In the genomic region with DNA sequence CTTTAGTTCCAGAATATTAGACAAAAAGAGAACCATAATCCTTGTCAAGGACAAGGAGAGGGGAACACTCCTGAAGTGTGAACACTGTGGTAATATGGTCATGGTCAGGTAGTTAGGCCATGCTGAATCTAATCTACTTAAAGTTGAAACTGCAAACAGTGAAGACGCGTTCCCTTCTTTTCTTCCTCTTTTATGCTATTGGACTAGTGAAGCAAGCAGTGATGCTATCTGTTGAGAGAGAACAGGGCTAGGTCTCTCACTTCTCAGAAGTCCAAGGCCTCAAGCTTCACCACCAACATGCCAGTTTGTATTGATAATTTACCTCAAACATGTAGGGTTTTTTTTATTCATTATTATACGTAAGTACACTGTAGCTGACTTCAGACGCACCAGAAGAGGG, we compare ENCODE assay signal across 25 mouse cellular contexts.
"Had no signal": no experiment of that assay in that cellular context is flagged by ENCODE, and none has a peak within 500 bp of the region (broad histone marks: within the 10 kb centered on the region; RNA-seq: fewer than 3 reads in every experiment).

No protein-coding gene starts in this region.

- DNase-seq: gastrocnemius, adult 2 months; gastrocnemius, postnatal 10 days; gastrocnemius, postnatal 25 days; heart, adult 2 months; heart, postnatal 14 days; heart, postnatal 4 days; kidney, adult 18-20 months; kidney, adult 8-10 months; kidney, postnatal 10 days; kidney, postnatal 25 days; kidney, postnatal 4 days; left cerebral cortex, postnatal 4 days had no signal

- H3K4me2 ChIP-seq: heart, embryonic 11.5 days; heart, embryonic 13.5 days; heart, embryonic 15.5 days; hindbrain, embryonic 12.5 days; hindbrain, embryonic 14.5 days; intestine, embryonic 15.5 days; limb, embryonic 13.5 days; limb, embryonic 15.5 days had no signal

- H3K9me3 ChIP-seq: heart, embryonic 13.5 days; heart, embryonic 15.5 days; hindbrain, embryonic 10.5 days; hindbrain, embryonic 12.5 days; intestine, embryonic 15.5 days; limb, embryonic 13.5 days; limb, embryonic 15.5 days had no signal

- H3K27ac ChIP-seq: gastrocnemius, adult 2 months; heart, adult 2 months; heart, embryonic 13.5 days; heart, embryonic 15.5 days; hindbrain, embryonic 10.5 days; hindbrain, embryonic 12.5 days; hindbrain, embryonic 14.5 days; intestine, embryonic 15.5 days; layer of hippocampus, adult 2 months; limb, embryonic 13.5 days; limb, embryonic 15.5 days had no signal

- H3K9ac ChIP-seq: heart, embryonic 13.5 days; heart, embryonic 15.5 days; hindbrain, embryonic 12.5 days; hindbrain, embryonic 14.5 days; intestine, embryonic 15.5 days; limb, embryonic 13.5 days; limb, embryonic 15.5 days had no signal

- H3K36me3 ChIP-seq: heart, embryonic 13.5 days; heart, embryonic 15.5 days; hindbrain, embryonic 10.5 days; hindbrain, embryonic 12.5 days; intestine, embryonic 15.5 days; limb, embryonic 13.5 days; limb, embryonic 15.5 days had no signal

- ATAC-seq: hindbrain, embryonic 16.5 days; inflammation-experienced regulatory T-cells, adult 6 months; intestine, embryonic 15.5 days; intestine, postnatal 0 days had no signal

- H3K4me1 ChIP-seq: hindbrain, embryonic 10.5 days; hindbrain, embryonic 12.5 days; intestine, embryonic 15.5 days; limb, embryonic 13.5 days; limb, embryonic 15.5 days had no signal

- H3K4me3 ChIP-seq: gastrocnemius, adult 2 months; heart, adult 2 months; heart, embryonic 13.5 days; heart, embryonic 15.5 days; hindbrain, embryonic 10.5 days; hindbrain, embryonic 12.5 days; intestine, embryonic 15.5 days; layer of hippocampus, adult 2 months; limb, embryonic 13.5 days; limb, embryonic 15.5 days had no signal

- H3K27me3 ChIP-seq: heart, embryonic 15.5 days; hindbrain, embryonic 12.5 days; intestine, embryonic 15.5 days; limb, embryonic 13.5 days; limb, embryonic 15.5 days had no signal
